Mouse (Mus musculus) kidney, postnatal 0 days (tissue): ENCODE measurements at regions not wholly inside any gene's neighbourhood (a gene's known extent, or its start where the extent isn't known, plus 50 kb on each side); places are given as distances from the start of the nearest gene placed in this dataset.

Experiments used
- ATAC-seq: fragments of 200-750 bp; cut with Nextera tagmentation; replicated peaks from 2 replicates; pipeline ENCODE4 v1.8.0; 2017; ENCODE audit warnings: low read depth, moderate number of reproducible peaks, moderate TSS enrichment, moderate library complexity; ENCODE audit not compliant: low FRiP score
- DNase-seq: peaks from one replicate; pipeline ENCODE4 v3.0.0-alpha.2; 2016; ENCODE audit warnings: low spot score
- H3K27ac ChIP-seq: fragments of 300-500 bp; sonication (generic); 2 replicates; pipeline ENCODE4 v1.5.1; 2014; ENCODE audit warnings: mild to moderate bottlenecking
- H3K27me3 ChIP-seq: fragments of 300-500 bp; sonication (generic); 2 replicates; pipeline ENCODE4 v1.6.1; 2014; ENCODE audit warnings: low read length, mixed read lengths; ENCODE audit not compliant: insufficient read depth
- H3K36me3 ChIP-seq: fragments of 300-500 bp; sonication (generic); 2 replicates; pipeline ENCODE4 v1.6.1; 2014; ENCODE audit warnings: low read length, mixed read lengths; ENCODE audit not compliant: insufficient read depth
- H3K4me1 ChIP-seq: fragments of 300-500 bp; sonication (generic); replicated peaks from 2 replicates; pipeline ENCODE4 v1.6.1; 2014; ENCODE audit warnings: antibody characterized with exemption, low read length, mixed read lengths; ENCODE audit not compliant: insufficient read depth
- H3K4me2 ChIP-seq: fragments of 300-500 bp; sonication (generic); 2 replicates; pipeline ENCODE4 v1.6.1; 2014; ENCODE audit warnings: mild to moderate bottlenecking, low read length, moderate library complexity, mixed read lengths
- H3K4me3 ChIP-seq: fragments of 300-500 bp; sonication (generic); replicated peaks from 2 replicates; pipeline ENCODE4 v1.5.1; 2014; ENCODE audit warnings: low read depth, low read length
- H3K9ac ChIP-seq: fragments of 300-500 bp; sonication (generic); 2 replicates; pipeline ENCODE4 v1.6.1; 2014; ENCODE audit warnings: low read depth, low read length
- H3K9me3 ChIP-seq: fragments of 300-500 bp; sonication (generic); replicated peaks from 2 replicates; pipeline ENCODE4 v1.6.1; 2016; ENCODE audit warnings: low read length, inconsistent platforms, mixed read lengths
- CTCF ChIP-seq: IDR thresholded peaks from 2 replicates; pipeline ENCODE4 v1.5.1; 2016; ENCODE audit warnings: antibody characterized with exemption, low read depth, mild to moderate bottlenecking, moderate library complexity
- WGBS: fragments of 180-500 bp; shearing (Covaris S2); extraction: QIAGEN DNeasy Blood & Tissue Kit; methylation state at CpG from one replicate; pipeline ENCODE4 v1.1.7; 2014; 5-methylcytosine and 5-hydroxymethylcytosine counted together

DNA sequence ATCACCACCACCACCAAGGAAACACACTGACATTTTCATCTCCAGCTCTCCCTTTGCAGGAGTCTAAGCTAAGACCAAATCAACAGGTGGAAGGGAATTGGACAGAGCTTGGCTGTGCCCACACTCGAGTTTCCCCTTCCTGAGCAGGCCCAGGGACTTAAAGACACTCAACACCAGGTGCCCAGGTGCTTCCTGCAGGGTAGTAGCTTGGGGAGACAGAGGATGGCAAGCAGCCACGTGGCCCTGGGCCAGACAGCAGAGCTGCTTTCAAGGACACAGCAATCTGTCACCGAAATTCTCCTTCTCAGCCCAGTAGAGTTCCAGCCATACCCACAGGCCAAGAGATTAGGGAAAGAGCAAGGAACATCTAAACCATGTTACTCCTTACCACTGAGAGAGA lies 266.9 kb downstream of the H2al1j start:
- H3K4me1 ChIP-seq, result no peaks in the 10 kb centered on the region
- no peaks in the 10 kb centered on the region for H3K27me3 ChIP-seq
- ATAC-seq, result no peak
- no peak for DNase-seq
- 43% methylated on average over 3 of the region's 3 CpGs for WGBS
- no peaks in the 10 kb centered on the region for H3K36me3 ChIP-seq
- no peak for TF ChIP-seq CTCF
- no peaks in the 10 kb centered on the region for H3K9me3 ChIP-seq
- no peak overlapping the region for H3K27ac ChIP-seq
- H3K9ac ChIP-seq, result no peak overlapping the region
- no peak overlapping the region for H3K4me2 ChIP-seq
- H3K4me3 ChIP-seq, result no peak overlapping the region

DNA sequence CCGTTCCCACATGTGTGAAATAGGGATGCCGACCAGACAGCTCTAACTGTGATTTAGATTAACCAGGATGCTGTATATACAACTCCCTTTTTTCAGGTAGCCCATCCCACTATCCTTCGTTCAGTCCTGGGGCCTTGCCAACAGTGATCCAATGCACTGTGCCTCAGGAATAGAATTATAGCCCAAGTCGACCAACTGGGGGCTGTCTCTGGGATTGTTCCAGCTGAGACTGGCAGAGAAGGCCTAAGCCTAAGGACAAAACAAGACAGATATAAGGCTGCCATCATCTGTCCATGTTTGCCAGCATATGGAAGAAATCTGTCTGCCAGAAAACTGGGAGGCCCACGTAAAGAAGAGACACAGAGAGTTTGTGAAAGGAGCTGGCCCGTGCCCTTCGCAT lies 269.9 kb downstream of the H2al1j start:
- ATAC-seq (no peak), DNase-seq (no peak)
- Histone ChIP-seq H3K4me3 (no peak overlapping the region), H3K4me1 (no peaks in the 10 kb centered on the region), H3K9me3 (no peaks in the 10 kb centered on the region), H3K27ac (no peak overlapping the region), H3K9ac (no peak overlapping the region), H3K27me3 (no peaks in the 10 kb centered on the region), H3K4me2 (no peak overlapping the region), H3K36me3 (no peaks in the 10 kb centered on the region)
- no peak for TF ChIP-seq CTCF
- 71% methylated on average over 7 of the region's 7 CpGs for WGBS

- TF ChIP-seq CTCF, result no peak
- ATAC-seq, result no peak
- Histone ChIP-seq H3K4me3 (no peak overlapping the region), H3K4me1 (no peaks in the 10 kb centered on the region), H3K4me2 (no peak overlapping the region), H3K27ac (no peak overlapping the region), H3K9ac (no peak overlapping the region), H3K36me3 (no peaks in the 10 kb centered on the region), H3K27me3 (no peaks in the 10 kb centered on the region), H3K9me3 (no peaks in the 10 kb centered on the region)
- DNase-seq, result peak; percentile 58
- WGBS, result 35% methylated on average over 8 of the region's 8 CpGs
These were observed 286.6 kb downstream of the H2al1j start for GRCm38 (mm10) chrX:11614237-11614636.

- Histone ChIP-seq H3K4me1 (no peaks in the 10 kb centered on the region), H3K9me3 (no peaks in the 10 kb centered on the region), H3K9ac (no peak overlapping the region), H3K4me2 (no peak overlapping the region; the same call in 1 of the 2 replicates), H3K27me3 (no peaks in the 10 kb centered on the region), H3K4me3 (no peak overlapping the region), H3K36me3 (no peaks in the 10 kb centered on the region), H3K27ac (peak overlapping the region; percentile 54)
- 37% methylated on average over 19 of the region's 19 CpGs for WGBS
- DNase-seq (peak; percentile 82), ATAC-seq (no peak; the same call in 1 of the 2 replicates)
- TF ChIP-seq CTCF, result no peak
These were observed 293.6 kb downstream of the H2al1j start for GRCm38 (mm10) chrX:11621045-11621763.

DNA sequence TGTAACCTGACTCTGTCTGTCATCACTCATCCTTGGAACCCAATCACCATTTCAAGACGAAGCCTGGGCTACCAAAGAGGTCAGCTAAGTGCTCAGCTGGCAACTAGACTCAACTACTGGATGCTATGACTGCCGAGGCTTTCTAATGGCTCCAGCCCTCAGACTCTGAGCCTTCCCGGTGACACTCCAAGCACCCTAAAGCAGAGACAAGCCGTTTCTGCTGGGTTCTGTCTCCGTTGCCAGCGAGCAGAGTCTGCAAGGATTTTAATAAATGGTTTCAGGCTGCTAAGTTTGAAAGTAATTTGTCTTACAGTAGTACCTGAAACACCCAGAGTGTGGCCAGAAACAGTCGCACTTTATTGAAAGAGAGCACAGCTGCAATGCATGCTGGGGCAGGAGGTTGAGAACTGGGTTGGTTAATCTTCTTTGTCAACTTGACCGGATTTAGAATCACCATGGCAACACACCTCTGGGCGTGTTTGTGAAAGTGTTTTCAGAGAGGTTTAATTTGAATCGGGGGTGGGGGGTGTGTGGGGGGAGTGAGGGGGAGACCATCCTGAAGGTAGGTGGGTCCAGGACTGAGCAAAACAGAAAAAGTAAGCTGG lies 298.8 kb downstream of the H2al1j start:
- DNase-seq (no peak), ATAC-seq (no peak)
- H3K4me2 ChIP-seq, result no peak overlapping the region
- H3K9ac ChIP-seq, result no peak overlapping the region
- H3K36me3 ChIP-seq, result no peaks in the 10 kb centered on the region
- WGBS, result 58% methylated on average over 10 of the region's 10 CpGs
- no peak for TF ChIP-seq CTCF
- no peaks in the 10 kb centered on the region for H3K4me1 ChIP-seq
- H3K9me3 ChIP-seq, result no peaks in the 10 kb centered on the region
- no peaks in the 10 kb centered on the region for H3K27me3 ChIP-seq
- no peak overlapping the region for H3K4me3 ChIP-seq
- no peak overlapping the region for H3K27ac ChIP-seq

DNA sequence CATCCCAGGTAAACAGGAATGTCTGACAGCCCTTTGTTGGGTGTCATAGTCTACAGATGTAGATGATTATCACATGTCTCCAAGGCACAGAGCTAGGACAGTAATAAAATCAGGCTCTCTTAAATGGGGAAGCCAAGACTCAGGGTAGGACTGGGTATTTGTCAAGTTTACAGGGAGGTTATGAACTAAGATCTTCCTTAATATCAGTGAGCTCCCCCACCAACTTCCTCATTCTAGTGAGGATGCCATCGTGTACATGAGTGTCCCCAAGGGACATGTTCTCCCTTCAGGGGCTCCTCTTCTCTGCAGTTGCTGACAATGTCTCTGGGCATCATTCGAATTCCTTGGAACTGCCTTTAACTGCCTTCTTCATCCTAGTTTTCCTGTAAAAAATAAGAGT lies 301.7 kb downstream of the H2al1j start:
- TF ChIP-seq CTCF, result no peak
- H3K4me2 ChIP-seq, result no peak overlapping the region
- no peak overlapping the region for H3K27ac ChIP-seq
- no peaks in the 10 kb centered on the region for H3K36me3 ChIP-seq
- no peaks in the 10 kb centered on the region for H3K9me3 ChIP-seq
- no peaks in the 10 kb centered on the region for H3K4me1 ChIP-seq
- H3K4me3 ChIP-seq, result no peak overlapping the region
- ATAC-seq (no peak), DNase-seq (no peak)
- no peaks in the 10 kb centered on the region for H3K27me3 ChIP-seq
- WGBS, result 77% methylated on average over 2 of the region's 2 CpGs
- no peak overlapping the region for H3K9ac ChIP-seq

DNA sequence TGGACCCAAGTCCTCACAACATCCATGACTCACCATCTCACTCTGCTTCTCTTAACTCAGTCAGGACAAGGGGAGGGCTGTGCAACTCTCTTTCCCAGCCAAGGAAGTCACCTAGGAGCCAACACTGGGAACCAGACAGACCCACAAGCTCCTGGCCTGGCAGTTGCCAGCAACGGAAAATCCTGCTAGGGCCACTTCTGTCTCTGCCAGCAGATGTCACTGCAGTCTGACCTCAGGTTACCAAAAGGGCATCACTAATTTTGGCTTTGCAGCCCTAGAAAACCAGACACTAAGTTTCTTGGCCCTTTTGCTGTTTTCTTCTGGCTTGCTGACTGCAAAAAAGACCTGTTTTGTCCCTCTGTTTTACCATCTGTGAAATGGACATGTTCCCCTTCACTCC lies 302.3 kb downstream of the H2al1j start:
- WGBS, result 31% methylated on average over 1 of the region's 1 CpGs
- no peak overlapping the region for H3K4me2 ChIP-seq
- no peak overlapping the region for H3K27ac ChIP-seq
- no peaks in the 10 kb centered on the region for H3K36me3 ChIP-seq
- no peaks in the 10 kb centered on the region for H3K27me3 ChIP-seq
- no peak overlapping the region for H3K9ac ChIP-seq
- H3K4me1 ChIP-seq, result no peaks in the 10 kb centered on the region
- ATAC-seq (no peak), DNase-seq (peak; percentile 32)
- TF ChIP-seq CTCF, result peak; percentile 61
- H3K9me3 ChIP-seq, result no peaks in the 10 kb centered on the region
- H3K4me3 ChIP-seq, result no peak overlapping the region
